Mouse (Mus musculus) lung, postnatal 0 days (tissue): ENCODE measurements at regions not wholly inside any gene's neighbourhood (a gene's known extent, or its start where the extent isn't known, plus 50 kb on each side); places are given as distances from the start of the nearest gene placed in this dataset.

ENCODE experiments used
- CTCF ChIP-seq: IDR thresholded peaks from 2 replicates; pipeline ENCODE4 v1.5.1; 2016; ENCODE audit warnings: antibody characterized with exemption, mild to moderate bottlenecking
- EP300 ChIP-seq: IDR thresholded peaks from 2 replicates; pipeline ENCODE4 v1.6.1; 2016; ENCODE audit warnings: antibody characterized with exemption, mild to moderate bottlenecking, control low read depth

DNA sequence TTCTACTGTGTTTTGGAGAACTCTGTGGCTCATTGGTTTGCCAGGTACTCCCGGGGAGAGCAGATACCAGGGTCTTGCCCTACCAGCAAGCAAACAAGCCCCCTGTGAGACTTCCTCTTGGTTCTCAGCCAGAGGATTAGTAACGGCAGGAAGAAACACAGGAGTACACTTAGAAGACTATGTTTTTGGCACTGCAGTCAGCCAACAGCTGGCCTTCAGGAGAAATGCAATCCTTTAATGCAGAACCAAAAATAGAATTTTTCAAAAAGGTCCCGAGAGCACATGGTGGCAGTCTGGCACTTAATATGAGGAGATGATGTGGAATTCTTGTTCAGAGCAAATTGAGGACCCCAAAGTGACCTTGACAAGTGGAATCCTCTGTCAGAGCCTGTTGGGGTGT, 189.8 kb downstream of the Faxc start:
- TF ChIP-seq CTCF (no peak), EP300 (no peak)
